7 mouse cellular contexts compared by ENCODE assay signal in the genomic region with DNA sequence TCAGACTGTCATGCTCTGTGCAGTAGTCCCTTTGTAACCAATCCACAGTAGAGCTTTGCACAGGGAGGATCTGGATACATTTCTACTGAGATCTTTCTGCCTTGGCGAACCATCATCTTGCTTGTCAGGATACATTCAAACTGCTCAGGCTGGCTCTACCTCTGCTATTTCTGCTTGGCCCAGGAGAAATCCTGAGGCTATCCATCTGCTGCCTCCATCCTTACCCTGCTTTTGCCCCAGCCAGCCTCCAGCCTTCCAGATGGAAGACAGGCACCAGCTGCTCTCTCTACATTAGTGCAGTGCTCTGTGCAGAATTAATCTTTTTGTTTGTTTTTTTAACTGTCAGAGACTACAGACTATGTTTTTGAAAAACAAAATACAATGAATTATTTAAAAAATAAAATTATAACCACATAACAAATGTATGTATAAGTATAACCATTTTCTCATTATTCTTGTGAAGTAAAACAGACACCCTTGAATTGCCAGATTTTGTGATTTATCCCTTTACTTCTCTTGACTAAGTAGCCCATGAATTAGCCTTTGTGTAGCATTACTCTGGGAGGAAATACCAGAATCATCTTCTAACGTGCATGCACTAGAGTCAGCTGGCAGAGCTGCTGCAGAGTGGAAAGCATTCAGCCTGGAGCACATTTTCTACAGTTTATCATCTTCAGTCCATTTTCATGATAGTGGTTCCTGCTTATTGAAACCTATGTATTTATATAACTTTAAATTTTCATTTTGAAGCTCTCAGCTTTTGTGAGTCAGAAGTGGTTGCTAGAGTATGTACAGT.
DNase-seq lines count a peak whose midpoint lies in the region.

No protein-coding gene starts in this region.

- intact Hi-C loops in left cerebral cortex, postnatal 36 days (cut with DNase I), result no loop called here

- DNase-seq in urinary bladder, postnatal 14 days (ENCODE audit: low spot score), result peak; percentile 4
- no peak for DNase-seq in urinary bladder, postnatal 10 days (ENCODE audit: low spot score)
- DNase-seq in frontal cortex, postnatal 36 days (ENCODE audit: low spot score in 2 of 2), result peak; percentile 21 to 67
- DNase-seq in left cerebral cortex, postnatal 36 days (ENCODE audit: low spot score in 2 of 2), result peak; percentile 32 to 33
- DNase-seq in ovary, adult 18-20 months (ENCODE audit: low spot score), result no peak
- DNase-seq in lung, postnatal 14 days, result no peak
- no peak for DNase-seq in urinary bladder, postnatal 25 days (ENCODE audit: low spot score)

Comparison
In these comparisons a context has a peak if more than half of its experiments do, and no peak if none do; other contexts are left out.
1. DNase-seq: peak in urinary bladder, postnatal 14 days (single experiment), frontal cortex, postnatal 36 days (2 of 2) and left cerebral cortex, postnatal 36 days (2 of 2); none in urinary bladder, postnatal 10 days (single experiment), ovary, adult 18-20 months (single experiment), lung, postnatal 14 days (single experiment) and urinary bladder, postnatal 25 days (single experiment).